Mouse (Mus musculus): ENCODE results near the gene 1190005I06Rik.

The 1190005I06Rik gene

DNA sequence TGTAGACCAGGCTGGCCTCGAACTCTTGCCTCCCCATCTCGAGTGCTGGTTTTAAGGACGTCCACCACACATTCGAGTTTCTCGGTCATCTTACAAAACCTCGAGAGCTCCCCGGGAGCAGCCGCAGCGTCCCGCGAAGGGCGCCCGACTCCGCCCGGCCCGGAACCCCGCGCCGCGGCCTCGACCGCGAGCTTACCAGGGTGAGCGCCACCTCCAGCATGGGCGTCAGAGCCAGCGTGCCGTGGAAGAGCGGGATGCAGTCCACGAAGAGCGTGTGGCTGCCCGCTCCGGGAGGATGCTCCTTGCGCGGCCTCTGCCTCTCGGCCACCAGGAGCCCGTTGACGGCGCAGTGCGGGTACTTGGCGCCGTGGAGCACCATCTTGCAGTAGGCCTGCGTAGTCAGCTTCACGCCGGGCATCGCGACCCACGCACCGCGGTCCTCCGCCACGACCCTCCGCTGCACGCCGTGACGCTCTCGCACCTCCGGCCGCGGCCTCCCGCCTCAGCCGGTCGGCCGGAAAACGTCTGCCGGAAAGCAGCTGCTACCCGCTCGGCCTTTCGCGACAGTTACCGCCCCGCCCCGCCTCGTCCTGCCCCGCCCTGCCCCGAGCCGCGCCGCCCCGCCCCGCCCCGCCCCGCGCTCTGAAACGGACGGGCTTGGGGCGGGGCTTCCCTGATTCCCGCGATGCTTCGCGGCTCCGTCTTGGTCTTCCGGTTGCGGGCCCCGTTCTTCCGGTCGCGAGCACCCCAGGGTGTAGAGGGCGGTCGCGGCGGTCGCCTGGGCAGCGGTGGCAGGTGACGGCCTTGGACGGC, 20.3 kb upstream of the 1190005I06Rik start, which contains the start of the genes Gm27021 and Cox4i1:
TSS of gene Gm27021 (minus strand) at position 519 of the 813 bp plus-strand sequence.
TSS of gene Cox4i1 (plus strand) at position 662 of the 813 bp plus-strand sequence.
- peak; percentile 96 for DNase-seq (ENCODE audit: low spot score)

- DNase-seq (ENCODE audit: low spot score), result no peak
Measured at GRCm38 (mm10) chr8:120666807-120667470, 19.5 kb upstream of the 1190005I06Rik start.

GRCm38 (mm10) chr8:120665726-120666455, 18.5 kb upstream of the 1190005I06Rik start:
- DNase-seq (ENCODE audit: low spot score), result no peak

DNA sequence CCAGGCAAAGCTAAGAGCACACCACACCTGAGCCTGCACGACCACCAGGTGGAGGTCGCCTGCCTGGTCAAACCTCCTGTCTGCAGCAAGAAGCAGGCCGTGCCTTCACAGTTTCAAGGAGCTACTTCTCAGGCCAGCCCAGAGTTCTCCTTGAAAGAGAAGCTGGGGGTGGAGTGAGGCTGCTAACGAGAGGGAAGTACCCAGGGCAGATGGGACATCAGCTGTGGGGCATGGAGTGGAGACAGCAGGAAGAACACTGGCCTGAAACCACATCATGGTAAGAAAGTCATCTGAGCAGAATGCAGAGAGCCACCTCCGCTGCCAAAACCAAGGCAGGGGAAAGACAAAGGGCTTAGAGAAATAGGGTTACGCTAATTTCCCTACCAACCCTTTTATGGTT, 17.1 kb upstream of the 1190005I06Rik start:
- no peak for DNase-seq (ENCODE audit: low spot score)

DNA sequence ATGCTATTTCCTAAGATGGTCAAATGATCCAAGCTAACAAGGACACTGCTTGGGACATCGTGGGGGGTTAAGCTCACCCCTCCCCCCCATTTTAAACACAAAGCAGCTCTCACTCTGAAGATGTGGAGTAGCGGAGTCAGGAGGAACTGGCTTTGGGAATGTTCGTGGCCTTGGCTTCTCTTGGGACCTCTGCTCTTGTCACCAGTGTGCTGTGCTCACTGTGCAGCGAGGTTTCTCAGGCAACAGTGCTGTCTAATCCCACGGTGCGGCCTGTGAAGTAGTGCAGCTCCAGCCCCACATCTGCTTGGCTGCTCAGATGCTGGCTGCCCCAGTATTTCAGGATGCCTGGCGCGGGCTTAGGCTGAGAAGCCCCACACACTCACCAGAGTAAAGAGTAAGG, 10.0 kb upstream of the 1190005I06Rik start:
- DNase-seq (ENCODE audit: low spot score), result no peak

- DNase-seq (ENCODE audit: low spot score), result no peak
Measured at GRCm38 (mm10) chr8:120656322-120657052, 9.1 kb upstream of the 1190005I06Rik start.

DNA sequence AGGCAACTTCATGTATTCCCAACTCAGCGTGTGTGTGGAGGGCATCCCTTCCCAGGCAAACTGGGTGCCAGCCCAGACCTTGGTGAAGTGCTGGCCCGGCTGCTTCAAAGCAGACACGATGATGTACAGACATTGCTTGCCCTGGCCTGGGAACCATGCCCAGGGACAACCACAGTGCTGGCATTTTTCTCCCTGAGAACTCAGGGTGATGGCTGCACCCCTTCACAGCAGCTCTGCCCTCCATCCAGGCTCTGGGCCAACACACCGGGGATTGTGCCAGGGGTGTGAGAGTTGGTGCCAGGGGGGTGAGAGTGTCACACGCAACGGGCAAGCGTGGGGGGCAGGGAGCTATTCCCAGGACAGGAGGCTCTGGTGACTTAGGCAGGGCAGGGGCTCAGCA, 2.8 kb downstream of the 1190005I06Rik start:
- no peak for DNase-seq (ENCODE audit: low spot score)

- no peak for DNase-seq (ENCODE audit: low spot score)
Measured at GRCm38 (mm10) chr8:120642031-120642662, 5.3 kb downstream of the 1190005I06Rik start.

- DNase-seq (ENCODE audit: low spot score), result no peak
Measured at GRCm38 (mm10) chr8:120641245-120641644, 6.2 kb downstream of the 1190005I06Rik start.

DNA sequence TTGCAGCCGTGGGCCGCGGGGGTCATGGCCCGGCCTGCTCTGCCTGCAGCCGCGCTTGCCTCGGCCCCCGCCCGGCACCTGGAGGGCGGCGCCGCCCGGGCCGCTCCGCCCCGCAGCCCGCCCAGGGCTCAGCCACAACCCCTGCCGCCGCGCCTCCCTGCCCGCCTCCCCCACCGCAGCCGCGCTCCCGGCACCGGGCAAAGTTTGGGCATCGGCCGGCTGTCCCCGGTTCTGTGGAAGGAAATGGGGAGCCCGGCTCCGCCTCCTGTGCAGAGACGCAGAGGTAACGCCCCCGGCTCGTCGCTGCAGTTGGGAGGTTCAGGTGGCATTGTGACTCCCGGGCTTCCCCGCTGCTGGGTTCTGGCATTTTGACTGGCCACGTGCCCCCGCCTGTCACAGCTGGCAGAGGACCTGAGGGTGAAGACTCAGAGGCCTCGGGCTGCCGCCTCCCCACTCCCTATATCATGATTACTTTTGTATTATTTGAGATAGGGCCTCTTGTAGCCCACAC, 13.0 kb downstream of the 1190005I06Rik start:
- peak; percentile 49 for DNase-seq (ENCODE audit: low spot score)

- no peak for DNase-seq (ENCODE audit: low spot score)
Measured at GRCm38 (mm10) chr8:120633665-120634271, 13.7 kb downstream of the 1190005I06Rik start.

GRCm38 (mm10) chr8:120632969-120633664, 14.3 kb downstream of the 1190005I06Rik start:
- DNase-seq (ENCODE audit: low spot score), result no peak

GRCm38 (mm10) chr8:120631441-120632375, 15.7 kb downstream of the 1190005I06Rik start:
- no peak for DNase-seq (ENCODE audit: low spot score)

DNA sequence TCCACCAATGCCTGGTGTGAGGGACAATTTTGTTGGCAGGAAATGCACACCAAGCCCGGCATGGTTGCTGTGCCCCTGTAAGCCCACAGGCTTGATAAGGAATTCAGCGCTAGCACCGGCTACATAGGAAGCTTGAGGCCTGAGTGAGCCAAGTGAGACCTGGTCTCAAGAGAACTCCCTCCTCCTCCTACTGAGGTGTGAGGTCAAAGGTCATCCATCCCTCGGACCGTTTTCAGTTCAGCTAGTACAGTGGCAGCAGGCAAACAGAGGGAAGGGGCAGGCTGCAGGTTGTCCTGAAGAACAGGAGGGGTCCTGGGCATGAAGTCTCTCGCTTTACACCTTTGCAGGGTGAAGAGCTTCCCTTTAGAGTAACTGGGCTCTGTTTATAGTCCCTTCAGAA, 16.6 kb downstream of the 1190005I06Rik start:
- DNase-seq (ENCODE audit: low spot score), result peak; percentile 36

- DNase-seq (ENCODE audit: low spot score), result no peak
Measured at GRCm38 (mm10) chr8:120630031-120630430, 17.4 kb downstream of the 1190005I06Rik start.

DNA sequence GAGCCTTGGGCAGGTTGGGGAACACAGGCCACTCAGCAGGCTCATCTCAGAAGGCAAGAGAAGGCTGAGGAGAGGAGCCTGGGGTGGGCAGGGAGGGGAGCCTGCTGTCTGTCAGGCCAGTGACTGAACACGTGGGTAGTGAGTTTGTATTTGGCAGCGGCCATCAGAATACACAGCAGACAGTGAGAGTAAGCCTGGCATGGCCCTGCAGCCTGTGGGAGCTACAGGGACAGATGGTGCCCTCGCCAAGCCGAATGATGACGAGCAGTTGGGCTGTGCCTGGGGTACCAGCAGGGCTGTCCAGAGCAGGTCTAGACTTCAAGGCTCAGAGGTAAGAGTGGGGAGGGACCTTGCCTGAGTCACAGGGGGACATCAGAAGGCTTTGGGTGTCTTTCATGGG, 20.1 kb downstream of the 1190005I06Rik start:
- no peak for DNase-seq (ENCODE audit: low spot score)

GRCm38 (mm10) chr8:120626461-120626860, 21.0 kb downstream of the 1190005I06Rik start:
- no peak for DNase-seq (ENCODE audit: low spot score)

GRCm38 (mm10) chr8:120623608-120624007, 23.8 kb downstream of the 1190005I06Rik start:
- DNase-seq (ENCODE audit: low spot score), result no peak

DNA sequence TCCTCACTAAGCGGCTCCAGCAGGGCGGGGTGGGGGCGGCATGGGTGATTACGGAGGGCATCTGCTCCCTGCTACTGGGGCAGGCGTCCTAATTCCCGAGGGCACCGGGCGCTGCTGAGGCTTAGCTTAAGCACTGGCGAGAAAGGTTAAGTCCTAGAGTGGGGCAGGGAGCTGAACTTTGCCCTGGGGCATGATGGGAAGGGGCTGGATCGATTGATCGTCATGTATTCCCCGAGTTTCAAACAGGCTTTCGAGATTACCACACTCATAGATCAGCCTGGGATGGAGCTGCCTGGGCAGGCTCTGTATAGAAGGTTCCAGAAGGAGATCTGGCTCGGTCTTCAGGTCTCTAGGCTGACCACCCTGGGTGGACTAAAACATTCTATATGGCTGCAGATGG, 25.3 kb downstream of the 1190005I06Rik start:
- no peak for DNase-seq (ENCODE audit: low spot score)

Measured in yolk sac, embryonic 10.5 days (tissue).